Mouse (Mus musculus) cerebellum, adult 2 months (tissue): ENCODE data around the gene Rnf149.

Experiments
- CTCF ChIP-seq: fragments of 200-500 bp; IDR thresholded peaks from 2 replicates; pipeline ENCODE4 v1.5.1; 2011; ENCODE audit warnings: low read depth, mild to moderate bottlenecking, control low read depth, low read length, moderate library complexity, borderline replicate concordance; ENCODE audit not compliant: insufficient read depth
- POLR2A ChIP-seq: fragments of 200-500 bp; IDR thresholded peaks from 2 replicates; pipeline ENCODE4 v1.6.1; 2011; ENCODE audit warnings: low read length, control low read depth, borderline replicate concordance; ENCODE audit not compliant: insufficient read depth

DNA sequence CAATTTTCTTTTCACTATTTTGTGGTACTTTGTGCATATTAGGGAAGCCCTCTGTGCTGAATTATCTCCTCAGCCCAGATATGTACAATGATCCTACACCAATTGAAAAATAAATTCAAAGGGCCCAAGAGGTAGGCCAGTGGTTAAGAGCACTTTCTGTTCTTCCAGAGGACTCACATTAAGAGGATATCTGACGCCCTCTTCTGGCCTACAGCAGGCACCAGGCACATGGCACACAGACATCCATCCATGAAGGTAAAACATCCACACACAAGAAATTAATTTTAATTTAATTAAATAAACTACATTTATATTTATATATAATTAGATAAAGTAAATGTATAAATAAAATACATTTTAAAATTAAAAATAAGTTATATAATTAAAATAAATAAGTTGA is 72.9 kb downstream of the Rnf149 start:
- TF ChIP-seq CTCF (peak; percentile 64), POLR2A (no peak)
